Mouse (Mus musculus): ENCODE measurements around the gene AC192777.2. TPM values are rescaled to one million over a fixed set of nuclear protein-coding genes. Genes with fewer than 3 reads are reported as not detected.
"Not testable (repeated sequence)": the region's sequence is repeated elsewhere in the genome, so short reads cannot be mapped to it uniquely, and the experiment has no call there.

The AC192777.2 gene
- total RNA-seq (2021) = not detected
- long read RNA-seq, experiment 1 = 0 reads
- long read RNA-seq, experiment 2 = 0 reads

GRCm38 (mm10) chr17:40095150-40095549 is at the start of gene AC192777.2:
Gene AC192777.2 (plus strand): TSS chr17:40095450.
- not testable (repeated sequence) for DNase-seq (ENCODE audit: low spot score in 2 of 2); H3K27ac ChIP-seq; H3K4me3 ChIP-seq

GRCm38 (mm10) chr17:40116172-40116571 is 20.9 kb downstream of the AC192777.2 start:
- not testable (repeated sequence) for H3K4me3 ChIP-seq; H3K27ac ChIP-seq; DNase-seq (ENCODE audit: low spot score in 2 of 2)

DNA sequence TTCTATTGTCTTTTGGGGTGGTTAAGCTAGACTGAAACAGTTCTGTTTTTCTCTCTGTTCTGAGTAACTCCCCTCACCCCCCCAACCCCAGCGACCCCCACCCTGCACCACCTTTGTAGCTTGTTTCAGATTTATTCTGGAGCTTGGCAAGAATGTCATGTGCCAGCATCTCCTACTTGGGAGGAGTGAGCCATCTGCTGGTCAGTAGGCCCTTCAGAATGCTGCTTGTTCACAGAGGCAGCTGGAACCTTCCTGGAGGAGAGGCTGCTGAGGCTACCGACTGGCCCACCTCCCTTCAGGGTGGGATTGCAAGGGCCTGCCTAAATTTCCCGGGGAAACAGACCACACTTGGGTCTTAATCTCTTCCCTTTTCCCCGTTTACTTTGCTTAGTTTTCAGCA is 21.6 kb downstream of the AC192777.2 start:
- not testable (repeated sequence) for DNase-seq (ENCODE audit: low spot score in 2 of 2); H3K27ac ChIP-seq; H3K4me3 ChIP-seq

Small RNA genes lying within 50 kb of the gene (microRNA-seq; reads per million reads assigned to microRNA genes)
- 0 reads per million in 2 experiments for gene Gm26376

Other genes starting within 250 kb of the AC192777.2 start
- not detected for gene Esp38, start 144.9 kb upstream of the AC192777.2 start, total RNA-seq (2021)
- gene Pgk2, start 113.2 kb downstream of the AC192777.2 start, total RNA-seq (2021) = not detected
- gene Crisp3, start 146.8 kb downstream of the AC192777.2 start, total RNA-seq (2021) = not detected
- gene Crisp1, start 223.8 kb downstream of the AC192777.2 start, total RNA-seq (2021) = not detected

Data from layer of hippocampus, adult 2 months (tissue).